Mouse (Mus musculus) kidney, adult 2 months (tissue): ENCODE measurements around the gene Snx33.

Experiments
- CTCF ChIP-seq: fragments of 200-500 bp; conservative IDR thresholded peaks from 2 replicates; pipeline ENCODE4 v1.5.1; 2011; ENCODE audit warnings: low read depth, mild to moderate bottlenecking, control low read depth, low read length, moderate library complexity, mixed read lengths; ENCODE audit not compliant: insufficient read depth, insufficient read length
- POLR2A ChIP-seq: fragments of 200-500 bp; IDR thresholded peaks from one replicate; pipeline ENCODE4 v1.6.1; 2011; ENCODE audit warnings: low read depth, low read length, control low read depth

DNA sequence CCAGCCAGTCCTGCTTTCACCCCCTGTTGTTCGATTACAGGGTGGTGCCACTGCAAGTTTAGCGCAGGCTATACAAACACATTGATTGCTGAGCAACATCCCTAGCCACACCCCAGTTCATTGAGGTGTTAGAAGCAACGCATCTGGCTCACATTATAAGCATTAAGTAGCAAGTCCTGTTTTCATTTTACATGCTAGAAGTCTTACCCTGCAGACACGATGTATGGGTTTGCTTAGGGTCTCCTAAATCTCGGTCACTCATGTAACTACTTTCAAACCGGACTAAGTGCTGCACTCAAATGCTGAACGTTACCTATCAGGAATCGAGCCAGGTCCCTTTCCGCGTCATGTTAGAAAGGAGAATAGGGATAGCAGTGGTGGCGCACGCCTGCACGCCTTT is 21.6 kb upstream of the Snx33 start:
- no peak for TF ChIP-seq CTCF
- TF ChIP-seq POLR2A = no peak
